Mouse (Mus musculus) G1E (cell line): ENCODE results near the gene 4930578C19Rik.

Source experiments
- CTCF ChIP-seq: IDR thresholded peaks from 2 replicates; pipeline ENCODE4 v1.5.1; 2012; ENCODE audit warnings: low read depth, low read length, inconsistent platforms, mixed read lengths
- POLR2AphosphoS5 ChIP-seq: IDR thresholded peaks from 2 replicates; pipeline ENCODE4 v1.6.1; 2012; ENCODE audit warnings: low read depth, low read length, inconsistent platforms; ENCODE audit not compliant: insufficient replicate concordance

- TF ChIP-seq CTCF = no peak
- TF ChIP-seq POLR2AphosphoS5 = no peak
Observed at GRCm38 (mm10) chrX:18425451-18425850, 35.7 kb downstream of the 4930578C19Rik start.
